Mouse (Mus musculus) heart, embryonic 16.5 days (tissue): ENCODE data around the gene Ctbs. TPM values are rescaled to one million over a fixed set of nuclear protein-coding genes. Genes with fewer than 3 reads are reported as not detected.

ENCODE experiments used
- polyA plus RNA-seq: library from polyadenylated mRNA; unstranded; fragments of >200 nt; fragmentation: Nextera tagmentation; extraction: Ambion mirVana; gene quantifications from 2 replicates; pipeline ENCODE4 v1.2.1, GENCODE M21; 2015

Gene Ctbs
- polyA plus RNA-seq, 1 experiment from 2014 or later: 8.7 TPM

Other genes with a start within 250 kb of the Ctbs start
- 36.0 and 43.7 TPM in 2 replicates for gene Lpar3, start 228.8 kb upstream of the Ctbs start, polyA plus RNA-seq
- 16.2 and 16.8 TPM in 2 replicates for gene Ssx2ip, start 45.2 kb upstream of the Ctbs start, polyA plus RNA-seq
- gene Spata1, start 50.0 kb downstream of the Ctbs start, polyA plus RNA-seq: 5.2 and 5.6 TPM in 2 replicates
- gene Gng5, start 50.0 kb downstream of the Ctbs start, polyA plus RNA-seq: 1,101 and 1,119 TPM in 2 replicates
- gene Rpf1, start 71.6 kb downstream of the Ctbs start, polyA plus RNA-seq: 31.4 and 38.8 TPM in 2 replicates
- gene Uox, start 120.6 kb downstream of the Ctbs start, polyA plus RNA-seq: 0.13 and 0.34 TPM in 2 replicates
- not detected in 2 replicates for gene Dnase2b, start 165.8 kb downstream of the Ctbs start, polyA plus RNA-seq
- 0.17 and 0.28 TPM in 2 replicates for gene 4930503B20Rik, start 201.5 kb downstream of the Ctbs start, polyA plus RNA-seq
- gene Samd13, start 235.8 kb downstream of the Ctbs start, polyA plus RNA-seq: 2.2 and 2.4 TPM in 2 replicates